Mouse (Mus musculus) midbrain, embryonic 10.5 days (tissue): ENCODE measurements at regions not wholly inside any gene's neighbourhood (a gene's known extent, or its start where the extent isn't known, plus 50 kb on each side); places are given as distances from the start of the nearest gene placed in this dataset.

Experiments
- DNase-seq: peaks from one replicate; pipeline ENCODE4 v3.0.0-alpha.2; 2017; ENCODE audit warnings: low spot score
- H3K27ac ChIP-seq: fragments of 300-500 bp; sonication (generic); replicated peaks from 2 replicates; pipeline ENCODE4 v1.5.1; 2016; ENCODE audit warnings: mild to moderate bottlenecking
- H3K27me3 ChIP-seq: fragments of 300-500 bp; sonication (generic); 2 replicates; pipeline ENCODE4 v1.6.1; 2016; ENCODE audit warnings: low read depth, mild to moderate bottlenecking; ENCODE audit not compliant: poor library complexity, severe bottlenecking
- H3K36me3 ChIP-seq: fragments of 300-500 bp; sonication (generic); 2 replicates; pipeline ENCODE4 v1.6.1; 2016; ENCODE audit warnings: mild to moderate bottlenecking, moderate library complexity
- H3K4me1 ChIP-seq: fragments of 300-500 bp; sonication (generic); 2 replicates; pipeline ENCODE4 v1.6.1; 2016
- H3K4me3 ChIP-seq: fragments of 300-500 bp; sonication (generic); 2 replicates; pipeline ENCODE4 v1.5.1; 2016; ENCODE audit warnings: mild to moderate bottlenecking, moderate library complexity
- H3K9me3 ChIP-seq: fragments of 300-500 bp; sonication (generic); replicated peaks from 2 replicates; pipeline ENCODE4 v1.6.1; 2016; ENCODE audit warnings: mild to moderate bottlenecking
- WGBS: fragments of 180-500 bp; shearing (Covaris S2); methylation state at CpG from one replicate; pipeline ENCODE4 v1.1.7; 2016; 5-methylcytosine and 5-hydroxymethylcytosine counted together

DNA sequence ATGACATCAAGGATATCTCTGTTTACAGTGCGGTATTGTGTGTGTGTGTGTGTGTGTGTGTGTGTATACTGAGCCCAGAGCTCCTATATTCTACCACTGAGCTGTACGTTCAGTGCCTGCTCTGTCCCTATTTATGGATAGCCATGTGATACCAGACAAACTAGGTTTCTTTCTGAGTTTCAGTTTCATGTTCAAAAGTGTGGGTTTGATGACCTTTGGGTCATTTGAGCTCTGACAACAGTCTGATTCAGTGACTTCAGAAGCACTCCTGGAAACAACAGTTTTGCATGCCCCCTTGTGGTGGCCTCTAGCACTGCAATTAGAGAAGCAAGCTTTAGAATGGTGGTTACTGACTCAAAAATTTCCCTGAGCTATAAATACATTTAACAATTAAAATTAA is 50.9 kb upstream of the Tent2 start:
- DNase-seq = peak; percentile 64

DNA sequence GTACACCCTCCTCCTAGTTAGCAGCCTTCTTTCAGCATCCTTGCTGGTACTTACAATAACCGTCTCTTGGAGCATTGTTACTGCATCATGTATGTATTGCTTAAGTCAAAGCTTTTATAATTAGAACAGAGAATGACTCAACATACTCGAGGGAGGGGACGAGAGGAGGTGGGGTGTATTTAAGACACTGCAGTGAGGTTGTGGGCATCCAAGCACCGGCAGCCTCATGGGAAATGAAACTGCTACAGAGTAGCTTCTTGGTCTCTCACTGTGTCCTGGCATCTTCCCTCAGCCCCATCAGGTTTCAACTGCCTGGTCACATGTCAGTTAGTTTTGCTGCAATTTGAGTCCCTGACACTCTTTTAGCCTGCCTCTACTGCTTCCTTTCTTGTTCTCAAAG is 50.7 kb upstream of the Homer1 start:
- no peaks in the 10 kb centered on the region for H3K4me1 ChIP-seq
- 91% methylated on average over 4 of the region's 4 CpGs for WGBS
- no peaks in the 10 kb centered on the region for H3K36me3 ChIP-seq

More for the DNA sequence above, 50.9 kb upstream of the Tent2 start:
- H3K4me3 ChIP-seq = no peak overlapping the region
- 87% methylated on average over 2 of the region's 2 CpGs for WGBS
- H3K27me3 ChIP-seq = no peaks in the 10 kb centered on the region
- no peaks in the 10 kb centered on the region for H3K9me3 ChIP-seq
- H3K36me3 ChIP-seq = no peaks in the 10 kb centered on the region
- H3K4me1 ChIP-seq = no peaks in the 10 kb centered on the region
- no peak overlapping the region for H3K27ac ChIP-seq

More for the DNA sequence above, 50.7 kb upstream of the Homer1 start:
- Histone ChIP-seq H3K9me3 (no peaks in the 10 kb centered on the region), H3K27ac (no peak overlapping the region), H3K27me3 (no peaks in the 10 kb centered on the region), H3K4me3 (no peak overlapping the region)
- no peak for DNase-seq
